9 mouse cellular contexts compared by ENCODE assay signal in genomic region chr2:105659926-105660873, GRCm38 (mm10). TPM values are rescaled to one million over a fixed set of nuclear protein-coding genes. Genes with fewer than 3 reads are reported as not detected.
DNase-seq lines count a peak whose midpoint lies in the region; ATAC-seq lines count a peak whose summit lies in the region.
"Had no signal": no experiment of that assay in that cellular context is flagged by ENCODE, and none has a peak within 500 bp of the region (broad histone marks: within the 10 kb centered on the region; RNA-seq: fewer than 3 reads in every experiment).

No protein-coding gene starts in this region.

- 1% methylated on average over 41 of the region's 41 CpGs for WGBS in heart, embryonic 12.5 days
- 2% methylated on average over 41 of the region's 41 CpGs for WGBS in forebrain, embryonic 13.5 days
- WGBS in midbrain, embryonic 12.5 days, result 1% methylated on average over 41 of the region's 41 CpGs

- H3K27me3 ChIP-seq in heart, embryonic 12.5 days (replicated peaks), result peaks cover 93% of the 10 kb centered on the region
- H3K27me3 ChIP-seq in forebrain, embryonic 13.5 days, result peaks cover 80% of the 10 kb centered on the region
- H3K27me3 ChIP-seq in midbrain, embryonic 12.5 days, result peaks cover 96% of the 10 kb centered on the region

- peak overlapping the region; percentile 34 for H3K4me3 ChIP-seq in heart, embryonic 12.5 days
- peak overlapping the region; percentile 19 for H3K4me3 ChIP-seq in forebrain, embryonic 13.5 days
- peak overlapping the region; percentile 20 for H3K4me3 ChIP-seq in midbrain, embryonic 12.5 days

- H3K36me3 ChIP-seq in heart, embryonic 12.5 days, result no peaks in the 10 kb centered on the region
- no peaks in the 10 kb centered on the region for H3K36me3 ChIP-seq in forebrain, embryonic 13.5 days (ENCODE audit: poor library complexity, severe bottlenecking)
- no peaks in the 10 kb centered on the region for H3K36me3 ChIP-seq in midbrain, embryonic 12.5 days

- H3K4me1 ChIP-seq in heart, embryonic 12.5 days (replicated peaks), result peaks cover 12% of the 10 kb centered on the region
- H3K4me1 ChIP-seq in forebrain, embryonic 13.5 days, result peaks cover 31% of the 10 kb centered on the region
- H3K4me1 ChIP-seq in midbrain, embryonic 12.5 days, result peaks cover 21% of the 10 kb centered on the region

- ATAC-seq in heart, embryonic 12.5 days (ENCODE audit: insufficient number of reproducible peaks, low FRiP score), result no peak
- peak; percentile 62 for ATAC-seq in forebrain, embryonic 13.5 days
- ATAC-seq in midbrain, embryonic 12.5 days (ENCODE audit: low FRiP score, low read depth), result peak; percentile 72

- H3K4me2 ChIP-seq in heart, embryonic 12.5 days, result peak overlapping the region; percentile 52
- peak overlapping the region; percentile 50 for H3K4me2 ChIP-seq in forebrain, embryonic 13.5 days
- H3K4me2 ChIP-seq in midbrain, embryonic 12.5 days (replicated peaks), result peak overlapping the region; percentile 38

- no peak overlapping the region for H3K9ac ChIP-seq in heart, embryonic 12.5 days
- H3K9ac ChIP-seq in forebrain, embryonic 13.5 days, result no peak overlapping the region
- no peak overlapping the region; the same call in 1 of the 2 replicates for H3K9ac ChIP-seq in midbrain, embryonic 12.5 days (replicated peaks)

- no peak for DNase-seq in heart, adult 9 months (ENCODE audit: low spot score in 2 of 2)
- DNase-seq in ZHBTc4 (ENCODE audit: low read depth, low spot score), result peak; percentile 34
- no peak for DNase-seq in thymus, adult 18-20 months
- DNase-seq in adrenal gland, postnatal 36 days, result no peak
- no peak for DNase-seq in thymus, postnatal 10 days (ENCODE audit: low spot score in 2 of 2)

- H3K27ac ChIP-seq in heart, embryonic 12.5 days (ENCODE audit: poor library complexity, severe bottlenecking), result no peak overlapping the region
- H3K27ac ChIP-seq in forebrain, embryonic 13.5 days, result no peak overlapping the region
- H3K27ac ChIP-seq in midbrain, embryonic 12.5 days (replicated peaks), result no peak overlapping the region

- H3K9me3 ChIP-seq in heart, embryonic 12.5 days (replicated peaks), result no peaks in the 10 kb centered on the region
- no peaks in the 10 kb centered on the region for H3K9me3 ChIP-seq in forebrain, embryonic 13.5 days (replicated peaks)
- H3K9me3 ChIP-seq in midbrain, embryonic 12.5 days, result no peaks in the 10 kb centered on the region

RNA-seq across cellular contexts. Expression of gene Pax6, which starts 8.5 kb away (rescaled TPM):
- 0.28 and 0.46 TPM in 2 replicates for polyA plus RNA-seq in heart, embryonic 12.5 days (2016; fragmentation: Nextera tagmentation; extraction: Ambion mirVana)
- 87.1 and 92.7 TPM in 2 replicates for polyA plus RNA-seq in forebrain, embryonic 13.5 days (2015; fragmentation: Nextera tagmentation; extraction: Ambion mirVana)
- 21.5 and 74.8 TPM in 2 replicates for polyA plus RNA-seq in midbrain, embryonic 12.5 days (2016; fragmentation: Nextera tagmentation; extraction: Ambion mirVana)
- not detected for total RNA-seq in adrenal gland, postnatal 36 days (2021)
- polyA plus RNA-seq: lung, embryonic 16.5 days had no signal

Comparison
In these comparisons a context has a peak if more than half of its experiments do, and no peak if none do; other contexts are left out.
1. RNA of gene Pax6, which starts 8.5 kb away (polyA plus RNA-seq): 87.1 to 92.7 TPM in forebrain, embryonic 13.5 days and 21.5 to 74.8 TPM in midbrain, embryonic 12.5 days; 0.28 to 0.46 TPM in heart, embryonic 12.5 days; every median in the first group is over 10 times any median in the second.
2. Peak in every context shown above with its lines, with median percentiles within 50 percentile points of each other: H3K4me2 ChIP-seq and H3K4me3 ChIP-seq.